ENCODE assay signal across 8 mouse cellular contexts in genomic region chr17:28769875-28770421, GRCm38 (mm10). TPM values are rescaled to one million over a fixed set of nuclear protein-coding genes. Genes with fewer than 3 reads are reported as not detected.
A peak's percentile ranks its signal among the peaks of the same experiment; 100 is the strongest.
DNase-seq lines count a peak whose midpoint lies in the region; ATAC-seq lines count a peak whose summit lies in the region.

No protein-coding gene starts in this region.

- peaks cover 14% of the 10 kb centered on the region for H3K4me1 ChIP-seq in hindbrain, embryonic 12.5 days
- peaks cover 16% of the 10 kb centered on the region for H3K4me1 ChIP-seq in liver, embryonic 13.5 days (replicated peaks)
- peaks cover 6% of the 10 kb centered on the region for H3K4me1 ChIP-seq in neural tube, embryonic 14.5 days (ENCODE audit: control insufficient read depth, insufficient read depth, low read length)

- peak; percentile 26 for DNase-seq in right cerebral cortex, postnatal 4 days
- no peak for DNase-seq in right cerebral cortex, postnatal 14 days
- peak; percentile 42 for DNase-seq in embryo, embryonic 11 days
- DNase-seq in liver, embryonic 13.5 days: no peak
- no peak for DNase-seq in spleen, postnatal 4 days (ENCODE audit: low spot score in 2 of 2)
- no peak for DNase-seq in thymus, postnatal 10 days (ENCODE audit: low spot score in 2 of 2)

- H3K4me2 ChIP-seq in hindbrain, embryonic 12.5 days (replicated peaks): peak overlapping the region; percentile 63
- H3K4me2 ChIP-seq in liver, embryonic 13.5 days: peak overlapping the region; percentile 70
- peak overlapping the region; percentile 50 for H3K4me2 ChIP-seq in neural tube, embryonic 14.5 days (ENCODE audit: low read depth, low read length)

- H3K27me3 ChIP-seq in hindbrain, embryonic 12.5 days: peaks cover 51% of the 10 kb centered on the region
- peaks cover 60% of the 10 kb centered on the region for H3K27me3 ChIP-seq in liver, embryonic 13.5 days
- H3K27me3 ChIP-seq in neural tube, embryonic 14.5 days (ENCODE audit: control insufficient read depth, insufficient read depth, low read length): peaks cover 15% of the 10 kb centered on the region

- peak overlapping the region; percentile 34 for H3K4me3 ChIP-seq in hindbrain, embryonic 12.5 days
- H3K4me3 ChIP-seq in liver, embryonic 13.5 days (replicated peaks): peak overlapping the region; percentile 51
- peak overlapping the region; percentile 26 for H3K4me3 ChIP-seq in neural tube, embryonic 14.5 days (ENCODE audit: low read depth, low read length)

- 6% methylated on average over 24 of the region's 24 CpGs for WGBS in hindbrain, embryonic 12.5 days
- 3% methylated on average over 24 of the region's 24 CpGs for whole genome bisulfite sequencing in liver, embryonic 13.5 days (ENCODE audit: insufficient replicate concordance)
- WGBS in neural tube, embryonic 14.5 days: 5% methylated on average over 23 of the region's 24 CpGs

- H3K9me3 ChIP-seq in hindbrain, embryonic 12.5 days (replicated peaks): no peaks in the 10 kb centered on the region
- H3K9me3 ChIP-seq in liver, embryonic 13.5 days (replicated peaks): no peaks in the 10 kb centered on the region
- H3K9me3 ChIP-seq in neural tube, embryonic 14.5 days (ENCODE audit: control insufficient read depth, low read length): no peaks in the 10 kb centered on the region

- H3K9ac ChIP-seq in hindbrain, embryonic 12.5 days: peak overlapping the region; percentile 43; the same call in 1 of the 2 replicates
- H3K9ac ChIP-seq in liver, embryonic 13.5 days: peak overlapping the region; percentile 36
- 0 out of 2 replicates have a peak overlapping the region, but pooled peaks have one; percentile 16 for H3K9ac ChIP-seq in neural tube, embryonic 14.5 days (replicated peaks; ENCODE audit: low read depth, low read length)

- no peak for ATAC-seq in hindbrain, embryonic 12.5 days (ENCODE audit: low FRiP score)
- no peak for ATAC-seq in liver, embryonic 13.5 days (ENCODE audit: low read depth)
- no peak for ATAC-seq in neural tube, embryonic 14.5 days (ENCODE audit: low read depth)

- no peaks in the 10 kb centered on the region for H3K36me3 ChIP-seq in hindbrain, embryonic 12.5 days
- no peaks in the 10 kb centered on the region for H3K36me3 ChIP-seq in liver, embryonic 13.5 days
- no peaks in the 10 kb centered on the region for H3K36me3 ChIP-seq in neural tube, embryonic 14.5 days (ENCODE audit: control insufficient read depth, insufficient read depth, low read length)

- H3K27ac ChIP-seq in hindbrain, embryonic 12.5 days: no peak overlapping the region
- no peak overlapping the region for H3K27ac ChIP-seq in liver, embryonic 13.5 days
- no peak overlapping the region for H3K27ac ChIP-seq in neural tube, embryonic 14.5 days (ENCODE audit: low read depth, low read length)

RNA-seq across cellular contexts. Expression of gene Mapk13, which starts 0.9 kb away (rescaled TPM):
- 4.2 and 6.5 TPM in 2 replicates for polyA plus RNA-seq in hindbrain, embryonic 12.5 days (2016; fragmentation: Nextera tagmentation; extraction: Ambion mirVana)
- 1.7 and 2.2 TPM in 2 replicates for polyA plus RNA-seq in liver, embryonic 13.5 days (2015; fragmentation: Nextera tagmentation; extraction: Ambion mirVana)
- polyA plus RNA-seq in neural tube, embryonic 14.5 days (2014; fragmentation: Nextera tagmentation; extraction: Ambion mirVana): 0.32 and 0.96 TPM in 2 replicates

RNA-seq across cellular contexts. Expression of gene Brpf3, which starts 30.9 kb away (rescaled TPM):
- polyA plus RNA-seq in hindbrain, embryonic 12.5 days (2016; fragmentation: Nextera tagmentation; extraction: Ambion mirVana): 13.0 and 13.8 TPM in 2 replicates
- 61.8 and 69.9 TPM in 2 replicates for polyA plus RNA-seq in liver, embryonic 13.5 days (2015; fragmentation: Nextera tagmentation; extraction: Ambion mirVana)
- polyA plus RNA-seq in neural tube, embryonic 14.5 days (2014; fragmentation: Nextera tagmentation; extraction: Ambion mirVana): 6.9 and 7.8 TPM in 2 replicates

RNA-seq across cellular contexts. Expression of gene AC170998.1, which starts 44.1 kb away (rescaled TPM):
- polyA plus RNA-seq in hindbrain, embryonic 12.5 days (2016; fragmentation: Nextera tagmentation; extraction: Ambion mirVana): 3.2 and 3.5 TPM in 2 replicates
- polyA plus RNA-seq in liver, embryonic 13.5 days (2015; fragmentation: Nextera tagmentation; extraction: Ambion mirVana): 0.75 and 1.2 TPM in 2 replicates
- 2.3 and 2.8 TPM in 2 replicates for polyA plus RNA-seq in neural tube, embryonic 14.5 days (2014; fragmentation: Nextera tagmentation; extraction: Ambion mirVana)

Comparison
In these comparisons a context has a peak if more than half of its experiments do, and no peak if none do; other contexts are left out.
1. DNase-seq: peak in right cerebral cortex, postnatal 4 days (single experiment) and embryo, embryonic 11 days (single experiment); none in right cerebral cortex, postnatal 14 days (single experiment), liver, embryonic 13.5 days (single experiment), spleen, postnatal 4 days (0 of 2) and thymus, postnatal 10 days (0 of 2).
2. Peak in every context shown above with its lines, with median percentiles within 50 percentile points of each other: H3K4me2 ChIP-seq, H3K4me3 ChIP-seq and H3K9ac ChIP-seq.